Mouse (Mus musculus): ENCODE results near the gene Chrm3.

The Chrm3 gene

GRCm38 (mm10) chr13:9973742-9974321 lies 386.8 kb downstream of the Chrm3 start:
- no peak for DNase-seq

- DNase-seq, result no peak
Measured at GRCm38 (mm10) chr13:9971845-9972244, 388.8 kb downstream of the Chrm3 start.

GRCm38 (mm10) chr13:9952619-9953018 lies 408.0 kb downstream of the Chrm3 start:
- no peak for DNase-seq

- DNase-seq, result no peak
Measured at GRCm38 (mm10) chr13:9951376-9951775, 409.3 kb downstream of the Chrm3 start.

- no peak for DNase-seq
Measured at GRCm38 (mm10) chr13:9949091-9949490, 411.6 kb downstream of the Chrm3 start.

- DNase-seq, result no peak
Measured at GRCm38 (mm10) chr13:9940186-9940585, 420.5 kb downstream of the Chrm3 start.

GRCm38 (mm10) chr13:9938798-9939485 lies 421.7 kb downstream of the Chrm3 start:
- DNase-seq, result no peak

GRCm38 (mm10) chr13:9932714-9933113 lies 427.9 kb downstream of the Chrm3 start:
- DNase-seq, result no peak

GRCm38 (mm10) chr13:9930606-9931005 lies 430.0 kb downstream of the Chrm3 start:
- DNase-seq, result no peak

- DNase-seq, result no peak
Measured at GRCm38 (mm10) chr13:9929978-9930377, 430.7 kb downstream of the Chrm3 start.

- no peak for DNase-seq
Measured at GRCm38 (mm10) chr13:9921150-9921549, 439.5 kb downstream of the Chrm3 start.

- DNase-seq, result no peak
Measured at GRCm38 (mm10) chr13:9912697-9913096, 447.9 kb downstream of the Chrm3 start.

- DNase-seq, result no peak
Measured at GRCm38 (mm10) chr13:9908707-9909106, 451.9 kb downstream of the Chrm3 start.

GRCm38 (mm10) chr13:9907202-9907601 lies 453.4 kb downstream of the Chrm3 start:
- no peak for DNase-seq

- DNase-seq, result no peak
Measured at GRCm38 (mm10) chr13:9904455-9904854, 456.2 kb downstream of the Chrm3 start.

GRCm38 (mm10) chr13:9900653-9901385 lies 459.8 kb downstream of the Chrm3 start:
- DNase-seq, result no peak

GRCm38 (mm10) chr13:9898664-9899369 lies 461.8 kb downstream of the Chrm3 start:
- no peak for DNase-seq

- DNase-seq, result no peak
Measured at GRCm38 (mm10) chr13:9897231-9897630, 463.4 kb downstream of the Chrm3 start.

- no peak for DNase-seq
Measured at GRCm38 (mm10) chr13:9895045-9895625, 465.5 kb downstream of the Chrm3 start.

GRCm38 (mm10) chr13:9891088-9891487 lies 469.6 kb downstream of the Chrm3 start:
- no peak for DNase-seq

GRCm38 (mm10) chr13:9890460-9890859 lies 470.2 kb downstream of the Chrm3 start:
- DNase-seq, result no peak

- DNase-seq, result no peak
Measured at GRCm38 (mm10) chr13:9889954-9890353, 470.7 kb downstream of the Chrm3 start.

- no peak for DNase-seq
Measured at GRCm38 (mm10) chr13:9888284-9888683, 472.4 kb downstream of the Chrm3 start.
